Mouse (Mus musculus) intestine, embryonic 14.5 days (tissue): ENCODE results near the gene Clpx. TPM values are rescaled to one million over a fixed set of nuclear protein-coding genes. Genes with fewer than 3 reads are reported as not detected.

Source experiments
- ATAC-seq: fragments of 200-750 bp; cut with Nextera tagmentation; replicated peaks from 2 replicates; pipeline ENCODE4 v1.8.0; 2017; ENCODE audit warnings: low read depth, moderate number of reproducible peaks, moderate TSS enrichment, moderate library complexity; ENCODE audit not compliant: low FRiP score, low TSS enrichment
- DNase-seq: peaks from one replicate; pipeline ENCODE4 v3.0.0-alpha.2; 2018; ENCODE audit warnings: low spot score
- H3K27ac ChIP-seq: fragments of 300-500 bp; sonication (generic); 2 replicates; pipeline ENCODE4 v1.5.1; 2014; ENCODE audit warnings: low read depth, mild to moderate bottlenecking, control low read depth
- H3K27me3 ChIP-seq: fragments of 300-500 bp; sonication (generic); replicated peaks from 2 replicates; pipeline ENCODE4 v1.6.1; 2014; ENCODE audit warnings: low read length, control low read depth; ENCODE audit not compliant: control insufficient read depth, insufficient read depth
- H3K36me3 ChIP-seq: fragments of 300-500 bp; sonication (generic); 2 replicates; pipeline ENCODE4 v1.6.1; 2014; ENCODE audit warnings: low read length, control low read depth; ENCODE audit not compliant: control insufficient read depth, insufficient read depth
- H3K4me1 ChIP-seq: fragments of 300-500 bp; sonication (generic); replicated peaks from 2 replicates; pipeline ENCODE4 v1.6.1; 2014; ENCODE audit warnings: low read length, control low read depth, mixed read lengths; ENCODE audit not compliant: control insufficient read depth, insufficient read depth
- H3K4me2 ChIP-seq: fragments of 300-500 bp; sonication (generic); 2 replicates; pipeline ENCODE4 v1.6.1; 2014; ENCODE audit warnings: low read length
- H3K4me3 ChIP-seq: fragments of 300-500 bp; sonication (generic); 2 replicates; pipeline ENCODE4 v1.5.1; 2014; ENCODE audit warnings: low read depth, low read length, control low read depth, mixed read lengths
- H3K9ac ChIP-seq: fragments of 300-500 bp; sonication (generic); 2 replicates; pipeline ENCODE4 v1.6.1; 2014; ENCODE audit warnings: mild to moderate bottlenecking, low read length
- H3K9me3 ChIP-seq: fragments of 300-500 bp; sonication (generic); 2 replicates; pipeline ENCODE4 v1.6.1; 2016; ENCODE audit warnings: low read length, control low read depth; ENCODE audit not compliant: control insufficient read depth
- WGBS: fragments of 180-500 bp; shearing (Covaris S2); extraction: QIAGEN DNeasy Blood & Tissue Kit; methylation state at CpG from one replicate; pipeline ENCODE4 v1.1.7; 2014; 5-methylcytosine and 5-hydroxymethylcytosine counted together
- polyA plus RNA-seq: library from polyadenylated mRNA; unstranded; fragments of >200 nt; fragmentation: Nextera tagmentation; extraction: Ambion mirVana; gene quantifications from 2 replicates; pipeline ENCODE4 v1.2.1, GENCODE M21; 2014

Gene Clpx
- 42.6 and 47.1 TPM in 2 replicates for polyA plus RNA-seq

GRCm38 (mm10) chr9:65293973-65294715, at the start of gene Clpx:
TSS of gene Clpx (plus strand) at chr9:65294260.
- Histone ChIP-seq H3K27ac (peak within 1 kb of the TSS; percentile 82), H3K27me3 (no peaks in the 10 kb centered on the region), H3K4me2 (peak within 1 kb of the TSS; percentile 83), H3K9ac (peak within 1 kb of the TSS; percentile 84), H3K4me3 (peak within 1 kb of the TSS; percentile 97), H3K36me3 (peaks cover 5% of the 10 kb centered on the region; the same call in 1 of the 2 replicates), H3K9me3 (no peaks in the 10 kb centered on the region), H3K4me1 (peaks cover 13% of the 10 kb centered on the region; the same call in 1 of the 2 replicates)
- DNase-seq (peak; percentile 98), ATAC-seq (peak; percentile 90)
- WGBS: under 1% methylated on average over 70 of the region's 71 CpGs

- ATAC-seq: no peak
- H3K9ac ChIP-seq: no peak overlapping the region
- H3K36me3 ChIP-seq: no peaks in the 10 kb centered on the region
- no peak overlapping the region for H3K4me2 ChIP-seq
- no peak overlapping the region for H3K27ac ChIP-seq
- H3K27me3 ChIP-seq: no peaks in the 10 kb centered on the region
- DNase-seq: no peak
- H3K9me3 ChIP-seq: no peaks in the 10 kb centered on the region
- H3K4me1 ChIP-seq: peaks cover 18% of the 10 kb centered on the region
- no peak overlapping the region for H3K4me3 ChIP-seq
- WGBS: 72% methylated on average over 16 of the region's 16 CpGs
Measured at GRCm38 (mm10) chr9:65247502-65248376, 46.3 kb upstream of the Clpx start.

- Histone ChIP-seq H3K36me3 (no peaks in the 10 kb centered on the region), H3K4me2 (no peak overlapping the region), H3K9ac (no peak overlapping the region), H3K4me3 (no peak overlapping the region), H3K9me3 (no peaks in the 10 kb centered on the region), H3K4me1 (peaks cover 13% of the 10 kb centered on the region), H3K27me3 (no peaks in the 10 kb centered on the region), H3K27ac (no peak overlapping the region)
- no peak for DNase-seq
- 91% methylated on average over 5 of the region's 5 CpGs for WGBS
- ATAC-seq: no peak
Measured at GRCm38 (mm10) chr9:65248377-65248690, 45.7 kb upstream of the Clpx start.

GRCm38 (mm10) chr9:65252026-65252425, 42.0 kb upstream of the Clpx start:
- H3K4me1 ChIP-seq: no peaks in the 10 kb centered on the region
- DNase-seq (no peak), ATAC-seq (no peak)
- no peak overlapping the region for H3K9ac ChIP-seq
- H3K27me3 ChIP-seq: no peaks in the 10 kb centered on the region
- no peak overlapping the region for H3K27ac ChIP-seq
- WGBS: 61% methylated on average over 3 of the region's 3 CpGs
- no peaks in the 10 kb centered on the region for H3K9me3 ChIP-seq
- no peak overlapping the region for H3K4me2 ChIP-seq
- H3K4me3 ChIP-seq: no peak overlapping the region
- no peaks in the 10 kb centered on the region for H3K36me3 ChIP-seq

GRCm38 (mm10) chr9:65255906-65256600, 38.0 kb upstream of the Clpx start:
- no peak for DNase-seq
- no peak overlapping the region for H3K9ac ChIP-seq
- no peaks in the 10 kb centered on the region for H3K9me3 ChIP-seq
- H3K27ac ChIP-seq: no peak overlapping the region
- 69% methylated on average over 11 of the region's 11 CpGs for WGBS
- no peaks in the 10 kb centered on the region for H3K36me3 ChIP-seq
- no peaks in the 10 kb centered on the region for H3K4me1 ChIP-seq
- H3K27me3 ChIP-seq: no peaks in the 10 kb centered on the region
- H3K4me3 ChIP-seq: no peak overlapping the region
- H3K4me2 ChIP-seq: no peak overlapping the region
- ATAC-seq: no peak

- Histone ChIP-seq H3K4me3 (no peak overlapping the region), H3K9me3 (no peaks in the 10 kb centered on the region), H3K36me3 (no peaks in the 10 kb centered on the region), H3K27ac (no peak overlapping the region), H3K4me1 (no peaks in the 10 kb centered on the region), H3K9ac (no peak overlapping the region), H3K27me3 (no peaks in the 10 kb centered on the region), H3K4me2 (no peak overlapping the region)
- DNase-seq (no peak), ATAC-seq (no peak)
- 67% methylated on average over 9 of the region's 9 CpGs for WGBS
Measured at GRCm38 (mm10) chr9:65257218-65257910, 36.7 kb upstream of the Clpx start.

GRCm38 (mm10) chr9:65259366-65259765, 34.7 kb upstream of the Clpx start:
- H3K27ac ChIP-seq: no peak overlapping the region
- H3K4me1 ChIP-seq: no peaks in the 10 kb centered on the region
- no peaks in the 10 kb centered on the region for H3K36me3 ChIP-seq
- H3K27me3 ChIP-seq: no peaks in the 10 kb centered on the region
- no peaks in the 10 kb centered on the region for H3K9me3 ChIP-seq
- no peak overlapping the region for H3K4me2 ChIP-seq
- no peak for ATAC-seq
- H3K4me3 ChIP-seq: no peak overlapping the region
- 71% methylated on average over 7 of the region's 7 CpGs for WGBS
- no peak overlapping the region for H3K9ac ChIP-seq
- no peak for DNase-seq

GRCm38 (mm10) chr9:65261591-65262230, 32.3 kb upstream of the Clpx start:
- DNase-seq: no peak
- Histone ChIP-seq H3K4me1 (peaks cover 4% of the 10 kb centered on the region; the same call in 1 of the 2 replicates), H3K27ac (no peak overlapping the region), H3K4me2 (no peak overlapping the region), H3K4me3 (no peak overlapping the region), H3K9me3 (no peaks in the 10 kb centered on the region), H3K9ac (no peak overlapping the region), H3K36me3 (no peaks in the 10 kb centered on the region), H3K27me3 (no peaks in the 10 kb centered on the region)
- ATAC-seq: no peak
- 79% methylated on average over 2 of the region's 2 CpGs for WGBS
